Mouse (Mus musculus) olfactory bulb, adult 2 months (tissue): ENCODE measurements around the gene Hist1h2bh.

ENCODE experiments used
- CTCF ChIP-seq: fragments of 200-500 bp; IDR thresholded peaks from 2 replicates; pipeline ENCODE4 v1.5.1; 2012; ENCODE audit warnings: low read depth, mild to moderate bottlenecking, low read length, moderate library complexity; ENCODE audit not compliant: insufficient read depth
- POLR2A ChIP-seq: fragments of 200-500 bp; IDR thresholded peaks from 2 replicates; pipeline ENCODE4 v1.6.1; 2012; ENCODE audit warnings: mild to moderate bottlenecking, low read depth, low read length, moderate library complexity; ENCODE audit not compliant: insufficient read depth

DNA sequence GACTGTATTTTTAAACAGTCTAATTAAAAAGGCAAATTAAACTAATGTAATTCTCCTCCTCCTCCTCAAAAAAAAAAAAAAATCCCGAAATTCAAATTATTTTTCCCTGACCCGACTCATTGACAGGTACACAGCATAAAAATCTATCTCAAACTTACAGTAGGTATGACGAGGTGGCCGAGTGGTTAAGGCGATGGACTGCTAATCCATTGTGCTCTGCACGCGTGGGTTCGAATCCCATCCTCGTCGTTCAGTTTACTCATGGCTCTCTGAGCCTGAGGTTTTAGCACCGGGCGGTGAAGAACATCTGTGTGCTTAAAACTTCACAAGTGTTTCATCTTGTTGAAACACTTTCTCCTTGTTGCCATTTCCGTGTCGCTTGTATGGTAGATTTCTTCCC is 21.5 kb downstream of the Hist1h2bh start:
- TF ChIP-seq POLR2A (no peak), CTCF (no peak)
